Mouse (Mus musculus): Measurements from ENCODE around the gene Il1b. TPM values are rescaled to one million over a fixed set of nuclear protein-coding genes. Genes with fewer than 3 reads are reported as not detected.

The Il1b gene
- total and polyA plus RNA-seq, 2 experiments from 2014 or later: 0.27 TPM; not detected in 1

DNA sequence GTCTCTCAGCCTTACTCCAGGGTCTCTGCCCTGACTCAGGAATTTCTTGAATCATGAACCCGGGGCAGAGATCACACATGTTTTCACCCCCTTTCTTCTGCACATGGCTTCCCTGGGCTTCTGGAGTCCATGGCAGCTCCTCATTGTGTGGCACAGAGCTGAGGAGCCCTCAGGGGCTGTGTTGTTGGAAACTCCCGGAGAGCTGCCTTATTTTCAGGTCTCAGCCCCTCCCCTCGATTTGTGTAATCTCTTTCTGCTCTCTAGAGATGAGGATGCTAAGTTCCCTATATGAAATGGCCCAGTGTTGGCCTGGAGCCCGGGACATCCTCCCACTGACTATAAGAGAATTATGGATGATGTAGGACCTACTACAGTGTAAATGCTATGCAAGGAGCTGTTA is 37.5 kb downstream of the Il1b start:
- Histone ChIP-seq H3K9ac (replicated peaks; ENCODE audit: low read depth, low read length) (no peak overlapping the region), H3K9me3 (replicated peaks; ENCODE audit: control insufficient read depth, low read length) (no peaks in the 10 kb centered on the region), H3K27ac (ENCODE audit: low read depth) (no peak overlapping the region), H3K4me3 (ENCODE audit: low read depth, low read length) (no peak overlapping the region), H3K4me2 (ENCODE audit: low read depth, low read length) (no peak overlapping the region), H3K27me3 (ENCODE audit: control insufficient read depth, insufficient read depth, low read length) (no peaks in the 10 kb centered on the region), H3K4me1 (ENCODE audit: control insufficient read depth, insufficient read depth) (peaks cover 15% of the 10 kb centered on the region; the same call in 1 of the 2 replicates), H3K36me3 (replicated peaks; ENCODE audit: control insufficient read depth, insufficient read depth, low read length) (no peaks in the 10 kb centered on the region)
- DNase-seq (ENCODE audit: low spot score): no peak
- 47% methylated on average over 4 of the region's 4 CpGs for WGBS
- TF ChIP-seq CTCF (IDR thresholded peaks at IDR 0.05; ENCODE audit: low read depth): no peak
- ATAC-seq (ENCODE audit: insufficient read depth, low read depth): no peak

DNA sequence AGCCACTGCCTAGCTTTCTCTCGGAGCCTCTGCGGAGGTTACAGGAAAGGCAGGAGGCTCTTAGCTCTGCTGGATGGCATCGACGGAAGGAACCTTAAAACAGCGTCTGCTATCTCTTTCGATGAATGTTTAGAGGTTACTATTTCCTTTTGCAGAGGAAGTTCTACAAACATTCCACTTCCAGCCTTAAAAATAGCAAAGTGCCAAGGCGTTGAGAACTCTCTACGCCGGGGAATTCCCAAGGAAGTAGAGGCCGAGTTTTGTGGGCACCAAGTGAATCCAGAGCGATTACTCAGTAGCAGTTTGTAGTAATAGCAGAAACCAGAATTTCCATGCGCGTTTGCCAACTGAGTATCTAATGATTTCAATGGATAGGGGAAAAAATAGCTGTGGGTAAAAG is 40.4 kb downstream of the Il1b start:
- Histone ChIP-seq H3K36me3 (replicated peaks; ENCODE audit: control insufficient read depth, insufficient read depth, low read length) (no peaks in the 10 kb centered on the region), H3K27me3 (ENCODE audit: control insufficient read depth, insufficient read depth, low read length) (no peaks in the 10 kb centered on the region), H3K4me1 (ENCODE audit: control insufficient read depth, insufficient read depth) (peaks cover 15% of the 10 kb centered on the region; the same call in 1 of the 2 replicates), H3K9me3 (replicated peaks; ENCODE audit: control insufficient read depth, low read length) (no peaks in the 10 kb centered on the region; the same call in 1 of the 2 replicates), H3K4me2 (ENCODE audit: low read depth, low read length) (peak overlapping the region; percentile 16; the same call in 1 of the 2 replicates), H3K4me3 (ENCODE audit: low read depth, low read length) (no peak overlapping the region), H3K27ac (ENCODE audit: low read depth) (0 out of 2 replicates have a peak overlapping the region, but pooled peaks have one; percentile 13), H3K9ac (replicated peaks; ENCODE audit: low read depth, low read length) (no peak overlapping the region)
- TF ChIP-seq EP300 (IDR thresholded peaks at IDR 0.05; ENCODE audit: low read depth) (no peak), CTCF (IDR thresholded peaks at IDR 0.05; ENCODE audit: low read depth) (no peak)
- ATAC-seq (ENCODE audit: insufficient read depth, low read depth): no peak
- WGBS: 51% methylated on average over 13 of the region's 13 CpGs
- DNase-seq (ENCODE audit: low spot score): no peak

DNA sequence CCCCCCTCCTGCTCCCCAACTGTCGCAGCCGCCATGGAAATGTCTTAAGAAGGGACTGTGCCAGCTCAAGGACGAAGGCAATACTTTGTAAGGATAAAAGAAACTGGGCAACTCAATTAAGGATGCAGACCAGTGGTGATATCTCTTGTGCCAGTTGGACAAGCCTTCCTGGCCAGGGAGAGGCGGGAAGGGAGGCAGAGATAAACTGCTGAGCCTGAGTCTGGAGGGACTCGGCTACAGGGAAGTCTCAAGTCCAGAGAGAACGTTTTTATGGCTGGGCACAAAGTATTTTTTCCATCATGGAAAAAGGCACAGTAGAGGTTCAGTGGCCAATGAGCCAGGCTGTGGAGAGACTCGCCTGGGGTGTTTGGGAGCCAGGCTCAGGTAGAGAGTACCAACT is 40.9 kb downstream of the Il1b start:
- Histone ChIP-seq H3K27me3 (ENCODE audit: control insufficient read depth, insufficient read depth, low read length) (no peaks in the 10 kb centered on the region), H3K4me1 (ENCODE audit: control insufficient read depth, insufficient read depth) (peaks cover 15% of the 10 kb centered on the region; the same call in 1 of the 2 replicates), H3K4me3 (ENCODE audit: low read depth, low read length) (no peak overlapping the region), H3K9ac (replicated peaks; ENCODE audit: low read depth, low read length) (no peak overlapping the region), H3K27ac (ENCODE audit: low read depth) (0 out of 2 replicates have a peak overlapping the region, but pooled peaks have one; percentile 13), H3K4me2 (ENCODE audit: low read depth, low read length) (0 out of 2 replicates have a peak overlapping the region, but pooled peaks have one; percentile 16), H3K36me3 (replicated peaks; ENCODE audit: control insufficient read depth, insufficient read depth, low read length) (no peaks in the 10 kb centered on the region), H3K9me3 (replicated peaks; ENCODE audit: control insufficient read depth, low read length) (no peaks in the 10 kb centered on the region; the same call in 1 of the 2 replicates)
- ATAC-seq (ENCODE audit: insufficient read depth, low read depth): no peak
- no peak for DNase-seq (ENCODE audit: low spot score)
- TF ChIP-seq EP300 (IDR thresholded peaks at IDR 0.05; ENCODE audit: low read depth): no peak
- no peak for TF ChIP-seq CTCF (IDR thresholded peaks at IDR 0.05; ENCODE audit: low read depth)
- WGBS: 47% methylated on average over 7 of the region's 7 CpGs

DNA sequence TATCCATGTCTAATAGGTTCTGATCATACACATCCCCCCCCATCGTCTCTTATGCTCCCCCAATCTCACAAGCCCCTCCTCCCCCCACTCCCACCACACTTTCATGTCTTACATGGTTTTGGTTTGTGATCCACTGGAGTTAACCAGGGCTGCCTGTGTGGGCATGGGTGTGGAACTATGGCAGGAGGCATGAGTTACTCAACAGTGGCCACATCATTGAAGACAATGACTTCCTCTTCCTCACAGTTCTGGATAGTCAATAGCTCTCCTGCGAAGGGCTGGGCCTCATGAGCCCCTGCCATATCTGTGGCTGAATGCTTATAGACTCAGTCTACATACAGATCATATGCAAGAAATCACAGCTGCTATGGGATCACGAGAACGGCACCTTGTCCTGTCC is 42.7 kb downstream of the Il1b start:
- Histone ChIP-seq H3K27ac (ENCODE audit: low read depth) (no peak overlapping the region), H3K36me3 (replicated peaks; ENCODE audit: control insufficient read depth, insufficient read depth, low read length) (no peaks in the 10 kb centered on the region), H3K9ac (replicated peaks; ENCODE audit: low read depth, low read length) (no peak overlapping the region), H3K4me3 (ENCODE audit: low read depth, low read length) (no peak overlapping the region), H3K4me1 (ENCODE audit: control insufficient read depth, insufficient read depth) (peaks cover 15% of the 10 kb centered on the region; the same call in 1 of the 2 replicates), H3K9me3 (replicated peaks; ENCODE audit: control insufficient read depth, low read length) (no peaks in the 10 kb centered on the region; the same call in 1 of the 2 replicates), H3K27me3 (ENCODE audit: control insufficient read depth, insufficient read depth, low read length) (no peaks in the 10 kb centered on the region), H3K4me2 (ENCODE audit: low read depth, low read length) (no peak overlapping the region)
- TF ChIP-seq EP300 (IDR thresholded peaks at IDR 0.05; ENCODE audit: low read depth) (no peak), CTCF (IDR thresholded peaks at IDR 0.05; ENCODE audit: low read depth) (no peak)
- DNase-seq (ENCODE audit: low spot score): no peak
- WGBS: 82% methylated on average over 4 of the region's 4 CpGs
- no peak for ATAC-seq (ENCODE audit: insufficient read depth, low read depth)

DNA sequence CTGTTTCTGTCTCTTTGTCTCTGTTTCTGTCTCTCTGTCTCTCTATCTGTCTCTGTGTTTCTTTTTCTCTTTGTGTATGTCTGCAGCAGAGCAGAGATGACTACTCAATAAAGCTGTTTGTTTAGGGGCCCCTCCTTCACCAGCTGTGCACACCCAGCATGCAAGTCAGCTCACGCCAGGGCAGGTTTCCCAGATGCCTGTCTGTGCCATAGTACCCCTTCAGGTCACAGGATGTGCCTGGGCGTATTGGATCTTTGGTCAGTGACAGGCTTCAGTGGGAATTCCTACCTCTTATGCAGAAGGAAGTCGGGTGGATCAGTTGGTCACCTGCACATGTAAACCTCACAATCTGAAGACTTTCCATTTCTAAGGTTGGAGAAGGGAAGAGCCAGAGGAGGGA is 46.7 kb downstream of the Il1b start:
- Histone ChIP-seq H3K4me3 (ENCODE audit: low read depth, low read length) (no peak overlapping the region), H3K9ac (replicated peaks; ENCODE audit: low read depth, low read length) (no peak overlapping the region), H3K9me3 (replicated peaks; ENCODE audit: control insufficient read depth, low read length) (no peaks in the 10 kb centered on the region; the same call in 1 of the 2 replicates), H3K36me3 (replicated peaks; ENCODE audit: control insufficient read depth, insufficient read depth, low read length) (no peaks in the 10 kb centered on the region), H3K27me3 (ENCODE audit: control insufficient read depth, insufficient read depth, low read length) (no peaks in the 10 kb centered on the region), H3K27ac (ENCODE audit: low read depth) (no peak overlapping the region), H3K4me2 (ENCODE audit: low read depth, low read length) (no peak overlapping the region), H3K4me1 (ENCODE audit: control insufficient read depth, insufficient read depth) (no peaks in the 10 kb centered on the region)
- no peak for TF ChIP-seq CTCF (IDR thresholded peaks at IDR 0.05; ENCODE audit: low read depth)
- no peak for TF ChIP-seq EP300 (IDR thresholded peaks at IDR 0.05; ENCODE audit: low read depth)
- DNase-seq (ENCODE audit: low spot score) (no peak), ATAC-seq (ENCODE audit: insufficient read depth, low read depth) (no peak)
- 72% methylated on average over 3 of the region's 3 CpGs for WGBS

DNA sequence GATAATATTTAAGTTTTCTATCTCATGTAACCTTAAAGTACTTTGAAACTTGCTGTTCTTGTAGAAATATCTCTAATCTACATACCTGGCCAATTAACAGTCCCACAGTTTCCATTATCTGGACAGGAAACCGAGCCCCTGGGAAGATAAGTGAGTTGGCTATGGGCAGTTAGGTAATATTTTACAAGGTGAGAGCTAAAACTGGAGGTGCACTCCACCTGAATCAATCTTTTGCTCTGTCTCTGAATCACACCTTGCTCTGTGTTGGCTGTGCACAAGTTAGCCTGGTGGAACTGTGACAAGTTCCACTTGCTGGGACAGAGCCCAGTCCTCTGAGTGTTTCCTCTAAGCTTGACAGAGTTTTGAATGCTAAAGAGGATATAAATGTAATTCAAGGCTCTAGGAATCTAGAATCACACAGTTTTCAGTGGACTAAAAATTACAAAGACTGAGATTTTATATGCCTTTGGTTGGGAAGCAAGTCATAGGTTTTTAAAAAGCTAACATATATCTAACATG is 48.8 kb downstream of the Il1b start:
- Histone ChIP-seq H3K9me3 (replicated peaks; ENCODE audit: control insufficient read depth, low read length) (no peaks in the 10 kb centered on the region; the same call in 1 of the 2 replicates), H3K4me2 (ENCODE audit: low read depth, low read length) (no peak overlapping the region), H3K36me3 (replicated peaks; ENCODE audit: control insufficient read depth, insufficient read depth, low read length) (no peaks in the 10 kb centered on the region), H3K27ac (ENCODE audit: low read depth) (no peak overlapping the region), H3K4me3 (ENCODE audit: low read depth, low read length) (no peak overlapping the region), H3K9ac (replicated peaks; ENCODE audit: low read depth, low read length) (no peak overlapping the region), H3K4me1 (ENCODE audit: control insufficient read depth, insufficient read depth) (no peaks in the 10 kb centered on the region), H3K27me3 (ENCODE audit: control insufficient read depth, insufficient read depth, low read length) (no peaks in the 10 kb centered on the region)
- DNase-seq (ENCODE audit: low spot score) (no peak), ATAC-seq (ENCODE audit: insufficient read depth, low read depth) (no peak)
- TF ChIP-seq CTCF (IDR thresholded peaks at IDR 0.05; ENCODE audit: low read depth): no peak
- TF ChIP-seq EP300 (IDR thresholded peaks at IDR 0.05; ENCODE audit: low read depth): no peak
- WGBS: 41% methylated on average over 1 of the region's 1 CpGs
